12 mouse cellular contexts compared by ENCODE assay signal in the genomic region with DNA sequence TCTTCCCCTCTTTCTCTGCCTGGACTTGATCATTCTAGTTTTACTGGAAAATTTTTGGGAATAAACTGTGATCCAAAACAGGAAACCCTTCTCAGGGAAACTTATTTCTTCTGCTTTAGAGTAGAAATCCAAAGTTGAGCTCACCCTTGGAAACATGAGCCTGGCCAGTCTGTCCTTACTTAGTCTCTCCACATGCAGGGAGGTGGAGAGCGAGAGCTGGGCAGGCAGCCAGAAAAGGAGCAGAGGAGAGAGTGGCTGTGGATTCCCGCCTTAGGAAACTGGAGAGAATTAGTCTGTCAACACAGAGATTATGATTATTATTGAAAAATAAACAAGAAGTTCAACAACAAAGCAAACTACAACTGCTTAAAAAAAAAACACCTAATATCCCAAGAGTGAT. TPM values are rescaled to one million over a fixed set of nuclear protein-coding genes. Genes with fewer than 3 reads are reported as not detected.
DNase-seq lines count a peak whose midpoint lies in the region; ATAC-seq and TF ChIP-seq lines count a peak whose summit lies in the region.
"Had no signal": no experiment of that assay in that cellular context is flagged by ENCODE, and none has a peak within 500 bp of the region (broad histone marks: within the 10 kb centered on the region; RNA-seq: fewer than 3 reads in every experiment).

No protein-coding gene starts in this region.

- H3K9me3 ChIP-seq in limb, embryonic 14.5 days (ENCODE audit: control insufficient read depth, low read length): no peaks in the 10 kb centered on the region
- no peaks in the 10 kb centered on the region for H3K9me3 ChIP-seq in limb, embryonic 10.5 days (replicated peaks)
- H3K9me3 ChIP-seq in heart, embryonic 13.5 days: no peaks in the 10 kb centered on the region
- H3K9me3 ChIP-seq in midbrain, embryonic 10.5 days (replicated peaks): no peaks in the 10 kb centered on the region
- H3K9me3 ChIP-seq: forebrain, embryonic 10.5 days had no signal

- no peak overlapping the region for H3K9ac ChIP-seq in limb, embryonic 14.5 days (ENCODE audit: low read depth, low read length, severe bottlenecking)
- H3K9ac ChIP-seq in heart, embryonic 13.5 days: no peak overlapping the region

- H3K4me1 ChIP-seq in limb, embryonic 14.5 days (ENCODE audit: control insufficient read depth, insufficient read depth, low read length): no peaks in the 10 kb centered on the region
- H3K4me1 ChIP-seq in limb, embryonic 10.5 days: no peaks in the 10 kb centered on the region
- H3K4me1 ChIP-seq in heart, embryonic 13.5 days: 0 out of 2 replicates have a peak, but pooled peaks cover 6% of the 10 kb centered on the region
- no peaks in the 10 kb centered on the region for H3K4me1 ChIP-seq in midbrain, embryonic 10.5 days
- H3K4me1 ChIP-seq: forebrain, embryonic 10.5 days had no signal

- ATAC-seq in limb, embryonic 14.5 days (ENCODE audit: low FRiP score, low read depth): peak; percentile 62
- ATAC-seq in heart, embryonic 13.5 days (ENCODE audit: extremely low read depth, insufficient number of reproducible peaks, low FRiP score, low TSS enrichment): no peak

- H3K4me3 ChIP-seq in limb, embryonic 14.5 days (replicated peaks; ENCODE audit: low read length): no peak overlapping the region
- H3K4me3 ChIP-seq in limb, embryonic 10.5 days: no peak overlapping the region
- no peak overlapping the region for H3K4me3 ChIP-seq in heart, embryonic 13.5 days
- no peak overlapping the region for H3K4me3 ChIP-seq in midbrain, embryonic 10.5 days
- H3K4me3 ChIP-seq: forebrain, embryonic 10.5 days had no signal

- no peaks in the 10 kb centered on the region for H3K27me3 ChIP-seq in limb, embryonic 14.5 days (ENCODE audit: control insufficient read depth, insufficient read depth, low read length)
- 0 out of 2 replicates have a peak, but pooled peaks cover 12% of the 10 kb centered on the region for H3K27me3 ChIP-seq in limb, embryonic 10.5 days (ENCODE audit: low read depth, poor library complexity, severe bottlenecking)
- H3K27me3 ChIP-seq in heart, embryonic 13.5 days (replicated peaks): no peaks in the 10 kb centered on the region
- H3K27me3 ChIP-seq in midbrain, embryonic 10.5 days (ENCODE audit: low read depth, poor library complexity, severe bottlenecking): no peaks in the 10 kb centered on the region; the same call in 1 of the 2 replicates

- DNase-seq in limb, embryonic 14.5 days (ENCODE audit: low spot score): peak; percentile 45
- DNase-seq in limb, embryonic 10.5 days (ENCODE audit: low spot score): no peak
- DNase-seq in gastrocnemius, adult 18-20 months (ENCODE audit: low spot score): peak; percentile 56
- DNase-seq in lung, postnatal 25 days (ENCODE audit: low spot score): peak; percentile 20
- no peak for DNase-seq in MN1 (ENCODE audit: low spot score)
- DNase-seq in midbrain, embryonic 10.5 days (ENCODE audit: low spot score): no peak
- DNase-seq: cerebellum, adult 2 months had no signal

- H3K27ac ChIP-seq in limb, embryonic 14.5 days (replicated peaks; ENCODE audit: low read depth, low read length): no peak overlapping the region
- H3K27ac ChIP-seq in limb, embryonic 10.5 days: no peak overlapping the region
- H3K27ac ChIP-seq in heart, embryonic 13.5 days (replicated peaks): peak overlapping the region; percentile 77
- H3K27ac ChIP-seq in midbrain, embryonic 10.5 days (replicated peaks): no peak overlapping the region
- H3K27ac ChIP-seq: forebrain, embryonic 10.5 days had no signal

- no peak overlapping the region for H3K4me2 ChIP-seq in limb, embryonic 14.5 days (replicated peaks; ENCODE audit: low read depth, low read length, severe bottlenecking)
- H3K4me2 ChIP-seq in heart, embryonic 13.5 days: peak overlapping the region; percentile 34

- H3K36me3 ChIP-seq in limb, embryonic 14.5 days (ENCODE audit: control insufficient read depth, insufficient read depth, low read length): no peaks in the 10 kb centered on the region
- no peaks in the 10 kb centered on the region for H3K36me3 ChIP-seq in limb, embryonic 10.5 days
- H3K36me3 ChIP-seq in heart, embryonic 13.5 days: no peaks in the 10 kb centered on the region
- H3K36me3 ChIP-seq in midbrain, embryonic 10.5 days: no peaks in the 10 kb centered on the region
- H3K36me3 ChIP-seq: forebrain, embryonic 10.5 days had no signal

- no peak for TF ChIP-seq POLR2A in limb, embryonic 14.5 days (IDR thresholded peaks at IDR 0.05; ENCODE audit: borderline replicate concordance, extremely low read depth, insufficient read depth, insufficient read length)

- 34% methylated on average over 2 of the region's 2 CpGs for WGBS in limb, embryonic 14.5 days
- 62% methylated on average over 2 of the region's 2 CpGs for WGBS in limb, embryonic 10.5 days
- WGBS in heart, embryonic 13.5 days: 3% methylated on average over 2 of the region's 2 CpGs
- WGBS in midbrain, embryonic 10.5 days: 67% methylated on average over 2 of the region's 2 CpGs

RNA-seq across cellular contexts. Expression of gene Frmd7, which starts 6.1 kb away (rescaled TPM):
- 0.38 and 0.55 TPM in 2 replicates for polyA plus RNA-seq in limb, embryonic 14.5 days (2012; rRNA removed)
- polyA plus RNA-seq in limb, embryonic 14.5 days (2014; fragmentation: Nextera tagmentation; extraction: Ambion mirVana): 0.10 and 0.11 TPM in 2 replicates
- polyA plus RNA-seq in limb, embryonic 10.5 days (2016; fragmentation: Nextera tagmentation; extraction: Ambion mirVana): 0.25 and 0.28 TPM in 2 replicates
- total RNA-seq in gastrocnemius, adult 18-20 months (2021): under 1 TPM; 0.43 TPM
- polyA plus RNA-seq in heart, embryonic 13.5 days (2015; fragmentation: Nextera tagmentation; extraction: Ambion mirVana): 0.14 TPM in 1 of 2 replicates, not detected in the other
- not detected in 2 replicates for polyA plus RNA-seq in midbrain, embryonic 10.5 days (2016; fragmentation: Nextera tagmentation; extraction: Ambion mirVana)
- polyA plus RNA-seq: liver, embryonic 16.5 days; neural tube, embryonic 14.5 days; stomach, embryonic 16.5 days had no signal

Comparison
In these comparisons a context has a peak if more than half of its experiments do, and no peak if none do; other contexts are left out.
1. DNase-seq: peak in limb, embryonic 14.5 days (single experiment), gastrocnemius, adult 18-20 months (single experiment) and lung, postnatal 25 days (single experiment); none in limb, embryonic 10.5 days (single experiment), MN1 (single experiment) and midbrain, embryonic 10.5 days (single experiment).